8 mouse cellular contexts compared by ENCODE assay signal in genomic region chr2:156324681-156325080, GRCm38 (mm10). TPM values are rescaled to one million over a fixed set of nuclear protein-coding genes. Genes with fewer than 3 reads are reported as not detected.
A peak's percentile ranks its signal among the peaks of the same experiment; 100 is the strongest.
DNase-seq lines count a peak whose midpoint lies in the region; ATAC-seq lines count a peak whose summit lies in the region.

No protein-coding gene starts in this region.

- H3K4me1 ChIP-seq in midbrain, embryonic 16.5 days (ENCODE audit: control insufficient read depth, insufficient read depth, low read length) = no peaks in the 10 kb centered on the region

- no peak overlapping the region for H3K27ac ChIP-seq in midbrain, embryonic 16.5 days (ENCODE audit: low read length)

- H3K27me3 ChIP-seq in midbrain, embryonic 16.5 days (ENCODE audit: control insufficient read depth, insufficient read depth, low read depth, low read length) = no peaks in the 10 kb centered on the region

- WGBS in midbrain, embryonic 16.5 days = 52% methylated on average over 5 of the region's 5 CpGs

- H3K36me3 ChIP-seq in midbrain, embryonic 16.5 days (ENCODE audit: control insufficient read depth, insufficient read depth, low read length) = peaks cover 2% of the 10 kb centered on the region; the same call in 1 of the 2 replicates

- DNase-seq in adrenal gland, postnatal 36 days = peak; percentile 15 to 59
- peak; percentile 27 for DNase-seq in gastrocnemius, postnatal 25 days
- DNase-seq in kidney, adult 8-10 months = peak; percentile 28 to 34
- DNase-seq in lung, postnatal 25 days (ENCODE audit: low spot score) = peak; percentile 74
- no peak for DNase-seq in right cerebral cortex, postnatal 36 days (ENCODE audit: low spot score in 2 of 2)
- DNase-seq in frontal cortex, postnatal 14 days (ENCODE audit: low spot score in 2 of 2) = no peak
- DNase-seq in cerebellum, adult 11 months = no peak

- no peak overlapping the region for H3K9ac ChIP-seq in midbrain, embryonic 16.5 days (ENCODE audit: low read depth, low read length)

- H3K9me3 ChIP-seq in midbrain, embryonic 16.5 days (replicated peaks; ENCODE audit: control insufficient read depth, low read length, poor library complexity, severe bottlenecking) = no peaks in the 10 kb centered on the region

- no peak for ATAC-seq in midbrain, embryonic 16.5 days

- H3K4me2 ChIP-seq in midbrain, embryonic 16.5 days (ENCODE audit: low read length) = no peak overlapping the region

- no peak overlapping the region for H3K4me3 ChIP-seq in midbrain, embryonic 16.5 days (ENCODE audit: low read depth, low read length)

RNA-seq across cellular contexts. Expression of gene Scand1, which starts 12.2 kb away (rescaled TPM):
- 100 to 1,000 TPM; 101 to 132 TPM for total RNA-seq in adrenal gland, postnatal 36 days (2021)
- total RNA-seq in gastrocnemius, postnatal 25 days (2021) = 10 to 100 TPM; 58.5 to 59.5 TPM
- 79.3 and 82.1 TPM in 2 replicates for polyA plus RNA-seq in midbrain, embryonic 16.5 days (2015; fragmentation: Nextera tagmentation; extraction: Ambion mirVana)

RNA-seq across cellular contexts. Expression of gene Cnbd2, which starts 12.6 kb away (rescaled TPM):
- total RNA-seq in adrenal gland, postnatal 36 days (2021) = 1 to 10 TPM; 2.2 to 2.7 TPM
- under 1 TPM; 0.84 to 0.91 TPM for total RNA-seq in gastrocnemius, postnatal 25 days (2021)
- polyA plus RNA-seq in midbrain, embryonic 16.5 days (2015; fragmentation: Nextera tagmentation; extraction: Ambion mirVana) = 5.9 and 7.0 TPM in 2 replicates

Comparison
In these comparisons a context has a peak if more than half of its experiments do, and no peak if none do; other contexts are left out.
1. DNase-seq: peak in adrenal gland, postnatal 36 days (2 of 2), gastrocnemius, postnatal 25 days (single experiment), kidney, adult 8-10 months (2 of 2) and lung, postnatal 25 days (single experiment); none in right cerebral cortex, postnatal 36 days (0 of 2), frontal cortex, postnatal 14 days (0 of 2) and cerebellum, adult 11 months (single experiment).